Mouse (Mus musculus) layer of hippocampus, postnatal 36 days (tissue): ENCODE data around the gene 6820408C15Rik. TPM values are rescaled to one million over a fixed set of nuclear protein-coding genes. Genes with fewer than 3 reads are reported as not detected.

Experiments used
- DNase-seq, 2 experiments: peaks; one replicate each; pipeline ENCODE4 v3.0.0; 2022
- total RNA-seq, 2 experiments: library from RNA; stranded (reverse); gene quantifications; 2 replicates each; pipeline ENCODE4 v1.2.3; 2021

6820408C15Rik gene
- total RNA-seq, 2 experiments from 2014 or later, result 2.5 to 2.6 TPM

DNA sequence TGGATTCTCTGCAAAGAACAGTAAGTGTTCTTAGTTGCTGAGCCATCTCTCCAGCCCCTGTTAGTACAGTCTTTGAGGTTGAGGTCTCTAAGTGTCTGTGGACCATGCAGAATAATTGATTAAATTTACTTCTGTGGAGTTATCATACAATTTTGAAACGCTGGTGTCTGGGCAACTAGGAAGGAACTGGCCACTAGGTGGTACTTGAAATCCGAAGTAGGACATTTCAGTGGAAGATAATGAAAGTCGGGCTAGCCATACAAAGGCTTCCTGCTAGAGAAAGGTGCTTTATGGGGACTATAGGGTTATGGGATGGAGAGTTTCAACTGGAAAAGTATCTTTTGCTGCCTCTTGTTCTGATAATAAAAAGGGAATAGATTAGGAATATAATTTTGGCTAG lies 57.0 kb downstream of the 6820408C15Rik start:
- no peak for DNase-seq

- DNase-seq, result no peak
Measured at GRCm38 (mm10) chr2:152476763-152477162, 61.4 kb downstream of the 6820408C15Rik start, which contains the start of gene Defb20. Gene Defb20 (plus strand): TSS chr2:152477063.

DNA sequence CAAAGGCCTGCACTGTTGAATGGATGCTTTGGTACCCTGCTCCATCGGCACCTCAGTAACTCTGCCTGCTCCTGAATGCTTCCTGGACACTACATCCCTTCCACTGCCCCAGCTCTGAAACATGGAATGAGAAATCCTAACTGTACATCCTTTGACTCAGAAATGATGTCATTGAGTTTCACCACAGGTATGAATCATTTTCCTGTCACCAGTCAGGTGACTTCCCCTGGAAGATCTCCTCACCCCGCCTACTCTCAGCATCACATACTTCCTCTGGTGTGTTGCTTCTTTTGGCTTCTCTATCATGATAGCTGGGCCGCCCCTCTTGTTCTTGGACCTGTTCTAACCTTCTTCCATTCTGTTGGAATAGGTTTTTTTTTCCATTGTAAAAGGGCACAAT lies 65.5 kb downstream of the 6820408C15Rik start:
- DNase-seq, result no peak

DNA sequence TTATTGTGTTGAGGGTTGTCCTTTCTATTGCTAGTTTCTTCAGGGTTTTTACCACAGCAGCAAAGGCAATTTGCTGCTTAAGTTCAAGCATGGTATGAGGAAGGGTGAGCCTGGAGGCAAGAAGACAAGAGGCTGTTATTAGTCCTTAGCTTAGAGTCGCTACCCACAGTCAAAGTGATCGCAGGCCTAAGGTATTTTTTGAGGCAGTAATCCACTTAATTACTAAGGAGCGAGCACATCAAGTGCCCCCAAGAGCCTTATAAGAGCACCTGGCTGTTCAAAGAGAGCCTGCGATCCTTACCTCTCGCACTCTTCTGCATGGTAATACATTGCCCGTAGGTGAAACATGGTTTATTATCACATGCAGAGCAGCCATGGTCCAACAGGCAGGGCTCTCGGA lies 66.3 kb downstream of the 6820408C15Rik start:
- no peak for DNase-seq

- DNase-seq, result no peak
Measured at GRCm38 (mm10) chr2:152487024-152487423, 71.6 kb downstream of the 6820408C15Rik start.

DNA sequence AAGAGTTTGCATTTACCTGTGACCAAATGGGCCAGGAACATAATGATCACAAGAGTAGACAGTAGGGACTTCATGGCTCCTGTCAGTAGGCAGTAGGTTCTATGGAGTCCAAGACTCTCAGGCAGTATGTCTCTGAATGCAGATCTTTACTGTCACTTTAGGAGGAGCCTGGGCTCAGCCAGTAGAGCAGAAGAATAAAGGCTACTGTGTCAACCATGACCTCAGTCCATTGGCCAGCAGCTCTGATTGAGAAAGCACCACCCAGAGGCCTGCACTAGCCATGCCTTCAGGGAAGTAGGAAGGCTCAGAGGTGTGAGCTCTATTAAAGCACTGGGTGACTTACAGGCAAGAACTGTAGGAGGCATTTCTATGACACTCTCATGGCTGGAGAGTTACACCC lies 74.7 kb downstream of the 6820408C15Rik start, which contains the start of gene Defb22:
TSS of gene Defb22 (minus strand) at position 101 of the 400 bp plus-strand sequence.
- no peak for DNase-seq

DNA sequence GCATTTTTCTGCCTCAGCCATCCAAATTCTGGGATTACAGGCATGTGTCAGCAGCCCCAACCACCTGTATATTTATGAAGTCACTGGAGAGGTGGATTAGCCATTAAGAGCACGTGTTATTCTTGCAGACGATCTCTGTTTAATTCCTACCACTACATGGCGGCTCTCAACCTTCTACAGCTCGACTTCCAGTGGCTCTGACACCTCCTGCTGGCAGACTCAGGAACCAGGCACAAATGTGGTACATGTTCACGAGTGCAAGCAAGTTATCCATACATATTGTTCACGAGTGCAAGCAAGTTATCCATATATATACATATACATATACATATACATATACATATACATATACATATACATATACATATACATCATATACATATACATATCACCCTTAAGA lies 77.8 kb downstream of the 6820408C15Rik start:
- DNase-seq, result no peak

Other genes starting within 250 kb of the 6820408C15Rik start
- gene Csnk2a1, start 188.7 kb upstream of the 6820408C15Rik start, total RNA-seq, result 100 to 1,000 TPM in 1 of 2 experiments, 10 to 100 TPM in 1; 98.3 to 101 TPM
- gene Tbc1d20, start 121.8 kb upstream of the 6820408C15Rik start, total RNA-seq, result 10 to 100 TPM; 51.6 to 51.7 TPM
- gene Rbck1, start 82.9 kb upstream of the 6820408C15Rik start, total RNA-seq, result 100 to 1,000 TPM; 103 to 109 TPM
- under 1 TPM; 0.37 to 0.73 TPM for gene Trib3, start 71.6 kb upstream of the 6820408C15Rik start, total RNA-seq
- gene Nrsn2, start 38.9 kb upstream of the 6820408C15Rik start, total RNA-seq, result 10 to 100 TPM; 67.2 to 85.4 TPM
- 10 to 100 TPM; 15.5 to 15.7 TPM for gene Sox12, start 17.5 kb upstream of the 6820408C15Rik start, total RNA-seq
- 10 to 100 TPM in 1 of 2 experiments, 1 to 10 TPM in 1; 9.3 to 10.0 TPM for gene Zcchc3, start 560 bp upstream of the 6820408C15Rik start, total RNA-seq
- not detected for gene Defb23, start 49.0 kb downstream of the 6820408C15Rik start, total RNA-seq
- not detected for gene Defb20, start 61.5 kb downstream of the 6820408C15Rik start, total RNA-seq
- not detected for gene Defb22, start 74.6 kb downstream of the 6820408C15Rik start, total RNA-seq
- gene Defb26, start 96.1 kb downstream of the 6820408C15Rik start, total RNA-seq, result not detected
- not detected for gene Defb28, start 102.7 kb downstream of the 6820408C15Rik start, total RNA-seq
- not detected for gene Defb29, start 124.5 kb downstream of the 6820408C15Rik start, total RNA-seq
- gene Gm17416, start 153.8 kb downstream of the 6820408C15Rik start, total RNA-seq, result not detected
- not detected for gene Defb21, start 157.2 kb downstream of the 6820408C15Rik start, total RNA-seq
- not detected for gene Defb19, start 164.7 kb downstream of the 6820408C15Rik start, total RNA-seq
- not detected for gene Defb45, start 183.8 kb downstream of the 6820408C15Rik start, total RNA-seq
- not detected for gene Defb36, start 188.7 kb downstream of the 6820408C15Rik start, total RNA-seq
- gene Defb25, start 207.5 kb downstream of the 6820408C15Rik start, total RNA-seq, result not detected
- 1 to 10 TPM in 1 of 2 experiments, under 1 TPM in 1; 0.75 to 1.3 TPM for gene Rem1, start 211.4 kb downstream of the 6820408C15Rik start, total RNA-seq